13 mouse cellular contexts compared by ENCODE assay signal in the genomic region with DNA sequence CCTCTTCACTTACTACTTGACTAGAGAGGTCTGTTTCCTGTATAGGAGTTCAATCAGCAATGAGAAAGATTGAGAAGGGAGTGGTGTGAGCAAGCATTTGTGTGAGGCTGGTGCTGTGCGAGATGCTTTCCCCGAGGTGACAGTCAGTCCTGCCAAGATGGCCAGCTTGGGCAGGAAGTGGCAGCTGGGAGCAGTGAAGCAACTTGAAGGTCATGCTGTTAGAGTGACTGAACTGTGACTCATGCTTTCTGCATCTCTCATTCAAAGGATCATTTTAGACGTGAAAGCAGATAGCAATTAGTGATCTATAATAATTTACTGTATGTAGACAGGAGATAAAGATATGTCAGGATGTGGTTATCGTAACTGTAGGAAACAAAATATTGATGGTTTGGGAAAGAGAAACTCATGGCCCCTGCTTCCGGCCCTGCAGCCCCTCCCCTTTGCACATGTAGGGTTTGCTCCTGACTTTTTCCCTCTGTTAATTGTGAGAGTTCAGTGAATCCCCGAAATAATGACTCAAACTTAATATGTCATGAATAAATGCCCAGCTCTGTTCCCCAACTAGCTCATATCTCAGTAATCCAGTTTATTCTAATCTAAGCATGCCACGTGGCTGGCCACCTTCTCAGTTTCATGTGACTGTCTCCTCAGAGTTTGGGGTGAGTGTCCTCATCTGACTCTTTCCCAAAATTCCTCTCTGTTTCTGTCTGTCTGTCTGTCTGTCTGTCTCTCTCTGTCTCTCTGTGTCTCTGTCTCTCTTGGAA. TPM values are rescaled to one million over a fixed set of nuclear protein-coding genes. Genes with fewer than 3 reads are reported as not detected.
DNase-seq lines count a peak whose midpoint lies in the region; ATAC-seq lines count a peak whose summit lies in the region.
"Had no signal": no experiment of that assay in that cellular context is flagged by ENCODE, and none has a peak within 500 bp of the region (broad histone marks: within the 10 kb centered on the region; RNA-seq: fewer than 3 reads in every experiment).

No protein-coding gene starts in this region.

- DNase-seq in CD4-positive helper T cell, adult 2 months (ENCODE audit: low read depth, low spot score), result peak; percentile 39
- peak; percentile 39 for DNase-seq in MN1 (ENCODE audit: low spot score)
- DNase-seq in adrenal gland, postnatal 36 days, result peak; percentile 56 to 61
- DNase-seq in thymus, postnatal 25 days, result no peak
- no peak for DNase-seq in layer of hippocampus, postnatal 25 days (ENCODE audit: extremely low spot score in 1 of 2, low spot score in 1 of 2)
- no peak for DNase-seq in thymus, adult 18-20 months
- DNase-seq: cerebellum, postnatal 25 days; heart, adult 18-20 months; heart, postnatal 10 days; lung, adult 2 months; right cerebral cortex, postnatal 25 days; thymus, postnatal 4 days had no signal

- ATAC-seq in megakaryocyte progenitor cell, adult 5-6 weeks (replicated peaks; ENCODE audit: poor library complexity), result peak; percentile 49

RNA-seq across cellular contexts. Expression of gene Zcchc4, which starts 11.5 kb away (rescaled TPM):
- 10 to 100 TPM in 1 of 2 experiments, 1 to 10 TPM in 1; 9.5 to 11.2 TPM for total RNA-seq in adrenal gland, postnatal 36 days (2021)
- 28.1 and 30.2 TPM in 2 replicates for total RNA-seq in megakaryocyte progenitor cell, adult 5-6 weeks (2015)
- 23.8 and 27.2 TPM in 2 replicates for total RNA-seq in megakaryocyte progenitor cell, adult 5-6 weeks (2017)
- 1 to 10 TPM; 9.4 to 9.8 TPM for total RNA-seq in layer of hippocampus, postnatal 25 days (2021)

RNA-seq across cellular contexts. Expression of gene Pi4k2b, which starts 45.4 kb away (rescaled TPM):
- 10 to 100 TPM; 11.4 to 11.7 TPM for total RNA-seq in adrenal gland, postnatal 36 days (2021)
- 29.2 and 31.6 TPM in 2 replicates for total RNA-seq in megakaryocyte progenitor cell, adult 5-6 weeks (2015)
- 20.8 and 30.2 TPM in 2 replicates for total RNA-seq in megakaryocyte progenitor cell, adult 5-6 weeks (2017)
- total RNA-seq in layer of hippocampus, postnatal 25 days (2021), result 1 to 10 TPM; 1.2 to 2.0 TPM

RNA-seq across cellular contexts. Expression of gene Anapc4, which starts 47.1 kb away (rescaled TPM):
- 10 to 100 TPM; 59.2 to 65.3 TPM for total RNA-seq in adrenal gland, postnatal 36 days (2021)
- total RNA-seq in megakaryocyte progenitor cell, adult 5-6 weeks (2015), result 52.5 and 71.3 TPM in 2 replicates
- 57.8 and 83.8 TPM in 2 replicates for total RNA-seq in megakaryocyte progenitor cell, adult 5-6 weeks (2017)
- 10 to 100 TPM; 66.5 to 78.4 TPM for total RNA-seq in layer of hippocampus, postnatal 25 days (2021)

Comparison
In these comparisons a context has a peak if more than half of its experiments do, and no peak if none do; other contexts are left out.
1. DNase-seq: peak in CD4-positive helper T cell, adult 2 months (single experiment), MN1 (single experiment) and adrenal gland, postnatal 36 days (2 of 2); none in thymus, postnatal 25 days (single experiment), layer of hippocampus, postnatal 25 days (0 of 2) and thymus, adult 18-20 months (0 of 2).
2. RNA of gene Pi4k2b, which starts 45.4 kb away (total RNA-seq): 20.8 to 31.6 TPM in megakaryocyte progenitor cell, adult 5-6 weeks and 11.4 to 11.7 TPM in adrenal gland, postnatal 36 days; 1.2 to 2.0 TPM in layer of hippocampus, postnatal 25 days; every median in the first group is over 4 times any median in the second.